Mouse (Mus musculus) 3134 (cell line): ENCODE measurements around the gene Neu1.
"Not testable (repeated sequence)": the region's sequence is repeated elsewhere in the genome, so short reads cannot be mapped to it uniquely, and the experiment has no call there.

Source experiments
- DNase-seq: peaks from one replicate; pipeline ENCODE4 v3.0.0-alpha.2; 2011; ENCODE audit warnings: low spot score; ENCODE audit not compliant: insufficient read length; ENCODE audit errors: extremely low read depth

Neu1 gene

DNA sequence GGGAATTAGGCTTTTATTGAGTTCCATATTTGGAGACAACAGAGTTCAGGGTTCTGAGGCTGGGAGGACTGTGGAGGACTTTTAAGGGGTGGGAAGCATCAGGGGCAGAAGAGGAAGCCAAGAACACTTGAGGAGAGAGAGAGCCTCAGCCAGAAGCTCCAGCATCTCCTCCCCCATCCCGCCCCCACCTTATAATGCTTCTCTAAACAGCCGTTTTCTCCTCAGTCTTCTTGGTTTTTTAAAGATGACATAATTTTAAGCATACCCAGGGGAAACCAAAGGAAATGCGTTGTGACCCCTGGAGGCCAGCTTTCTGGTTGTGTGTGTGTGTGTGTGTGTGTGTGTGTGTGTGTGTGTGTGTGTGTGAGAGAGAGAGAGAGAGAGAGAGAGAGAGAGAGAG lies 31.1 kb downstream of the Neu1 start:
- DNase-seq, result no peak

GRCm38 (mm10) chr17:34962841-34963240 lies 31.8 kb downstream of the Neu1 start:
- DNase-seq, result no peak

DNA sequence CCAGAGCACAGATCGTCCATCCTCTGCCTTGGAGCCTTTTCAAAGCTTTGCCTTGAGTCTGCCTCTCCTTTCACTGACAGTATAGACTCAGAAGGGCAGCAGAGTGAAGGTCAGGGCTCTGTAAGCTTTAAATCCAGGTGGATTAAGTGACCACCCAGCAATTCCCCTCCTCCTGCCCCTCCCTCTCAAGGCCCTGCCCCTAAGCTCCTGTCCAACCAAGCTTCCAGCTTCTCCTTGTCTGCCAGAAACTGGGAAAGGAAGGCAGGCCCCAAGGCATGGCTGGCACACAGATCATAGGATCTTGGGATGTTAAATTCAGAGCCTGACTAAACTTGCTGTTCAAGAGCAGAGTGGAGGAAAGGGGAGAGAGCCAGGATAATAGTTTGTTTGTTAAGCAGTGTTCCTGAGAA lies 33.6 kb downstream of the Neu1 start:
- no peak for DNase-seq

- DNase-seq, result no peak
Observed at GRCm38 (mm10) chr17:34965627-34966026, 34.6 kb downstream of the Neu1 start.

- not testable (repeated sequence) for DNase-seq
Observed at GRCm38 (mm10) chr17:34969822-34970221, 38.8 kb downstream of the Neu1 start, which contains the start of gene Gm20481. Gene Gm20481 (plus strand): TSS chr17:34969912.

DNA sequence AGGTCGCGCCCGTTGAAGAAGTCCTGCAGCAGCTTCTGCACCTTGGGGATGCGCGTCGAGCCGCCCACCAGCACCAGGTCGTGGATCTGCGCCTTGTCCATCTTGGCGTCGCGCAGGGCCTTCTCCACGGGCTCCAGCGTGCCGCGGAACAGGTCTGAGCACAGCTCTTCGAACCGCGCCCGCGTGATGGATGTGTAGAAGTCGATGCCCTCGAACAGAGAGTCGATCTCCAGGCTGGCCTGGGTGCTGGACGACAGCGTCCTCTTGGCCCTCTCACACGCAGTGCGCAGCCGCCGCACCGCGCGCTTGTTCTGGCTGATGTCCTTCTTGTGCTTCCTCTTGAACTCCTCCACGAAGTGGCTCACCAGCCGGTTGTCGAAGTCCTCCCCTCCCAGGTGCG lies 39.8 kb downstream of the Neu1 start:
- not testable (repeated sequence) for DNase-seq

DNA sequence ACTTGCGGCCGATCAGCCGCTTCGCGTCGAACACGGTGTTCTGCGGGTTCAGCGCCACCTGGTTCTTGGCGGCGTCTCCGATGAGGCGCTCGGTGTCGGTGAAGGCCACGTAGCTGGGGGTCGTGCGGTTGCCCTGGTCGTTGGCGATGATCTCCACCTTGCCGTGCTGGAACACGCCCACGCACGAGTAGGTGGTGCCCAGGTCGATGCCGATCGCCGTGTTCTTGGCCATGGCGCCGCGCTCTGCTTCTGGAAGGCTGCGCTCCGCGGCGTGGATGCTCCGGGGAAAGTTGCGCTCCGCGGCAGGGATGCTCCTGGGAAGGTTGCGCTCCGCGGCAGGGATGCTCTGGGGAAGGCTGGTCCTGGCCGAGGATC lies 40.6 kb downstream of the Neu1 start:
- DNase-seq, result not testable (repeated sequence)

DNA sequence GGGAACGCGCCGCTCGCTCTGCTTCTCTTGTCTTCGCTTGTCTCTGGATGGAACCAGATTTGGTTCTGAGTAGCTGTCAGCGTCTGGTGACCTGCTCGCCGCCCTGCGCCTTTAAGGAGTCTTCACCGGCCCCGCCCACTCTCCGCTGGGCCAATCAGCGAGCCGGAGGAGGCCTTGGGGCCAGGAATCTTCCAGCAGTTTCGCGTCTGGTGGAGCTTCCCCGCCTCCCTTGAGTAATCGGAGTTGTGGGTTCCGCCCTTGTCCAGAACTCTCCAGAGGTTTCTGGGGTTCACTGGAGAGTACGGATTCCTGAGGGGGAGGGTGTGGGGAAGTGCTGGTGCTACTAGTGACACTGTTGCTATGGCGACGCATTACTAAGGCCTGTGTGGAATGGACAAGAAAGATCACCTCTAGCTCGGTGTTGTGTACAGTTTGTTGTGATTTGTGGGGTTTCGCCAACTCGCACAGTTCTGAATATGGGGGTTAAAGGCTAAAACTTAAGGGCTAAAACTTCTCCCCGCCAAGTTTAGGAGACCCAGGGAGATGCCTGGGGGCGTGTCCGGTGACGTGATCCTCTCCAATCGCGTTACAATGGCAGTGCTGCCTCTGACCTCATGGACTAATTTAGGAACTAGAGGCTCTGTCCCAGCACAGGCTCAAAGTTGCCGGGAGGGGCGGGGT lies 41.2 kb downstream of the Neu1 start, which contains the start of the genes Hspa1a and Hspa1l:
TSS of gene Hspa1a (minus strand) at position 88 of the 681 bp plus-strand sequence.
TSS of gene Hspa1l (plus strand) at position 635 of the 681 bp plus-strand sequence.
- not testable (repeated sequence) for DNase-seq

- no peak for DNase-seq
Observed at GRCm38 (mm10) chr17:34975581-34976492, 44.8 kb downstream of the Neu1 start.

DNA sequence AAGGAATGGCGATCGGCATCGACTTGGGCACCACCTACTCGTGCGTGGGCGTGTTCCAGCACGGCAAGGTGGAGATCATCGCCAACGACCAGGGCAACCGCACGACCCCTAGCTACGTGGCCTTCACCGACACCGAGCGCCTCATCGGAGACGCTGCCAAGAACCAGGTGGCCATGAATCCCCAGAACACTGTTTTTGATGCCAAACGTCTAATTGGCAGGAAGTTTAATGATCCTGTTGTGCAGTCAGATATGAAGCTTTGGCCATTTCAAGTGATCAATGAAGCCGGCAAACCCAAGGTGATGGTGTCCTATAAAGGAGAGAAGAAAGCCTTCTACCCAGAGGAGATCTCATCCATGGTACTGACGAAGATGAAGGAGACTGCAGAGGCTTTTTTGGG lies 45.9 kb downstream of the Neu1 start:
- no peak for DNase-seq

DNA sequence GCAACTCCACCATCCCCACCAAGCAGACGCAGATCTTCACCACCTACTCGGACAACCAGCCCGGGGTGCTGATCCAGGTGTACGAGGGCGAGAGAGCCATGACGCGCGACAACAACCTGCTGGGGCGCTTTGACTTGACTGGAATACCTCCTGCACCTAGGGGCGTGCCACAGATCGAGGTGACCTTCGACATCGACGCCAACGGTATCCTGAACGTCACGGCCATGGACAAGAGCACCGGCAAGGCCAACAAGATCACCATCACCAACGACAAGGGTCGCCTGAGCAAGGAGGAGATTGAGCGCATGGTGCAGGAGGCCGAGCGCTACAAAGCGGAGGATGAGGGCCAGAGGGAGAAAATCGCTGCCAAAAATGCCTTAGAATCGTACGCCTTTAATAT lies 47.2 kb downstream of the Neu1 start:
- no peak for DNase-seq

DNA sequence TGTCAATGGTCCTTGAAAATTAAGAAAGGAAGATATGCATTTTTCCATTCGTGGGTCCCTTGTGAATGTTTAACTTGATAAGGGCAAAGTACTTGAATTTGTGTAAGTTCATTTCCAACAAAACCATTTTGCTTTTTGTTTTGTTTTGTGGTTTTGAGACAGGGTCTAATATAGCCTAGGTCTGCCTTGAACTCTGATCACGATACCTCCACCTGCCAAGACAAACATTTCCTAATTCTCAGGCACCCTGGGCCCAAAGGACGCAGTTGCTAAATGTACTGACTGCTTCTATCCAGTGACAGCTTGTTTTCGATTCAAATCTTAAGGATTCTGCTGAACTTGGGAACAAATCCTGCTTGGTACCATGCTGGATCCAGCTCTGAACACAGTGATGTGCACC lies 48.6 kb downstream of the Neu1 start:
- DNase-seq, result no peak

- peak; percentile 62 for DNase-seq
Observed at GRCm38 (mm10) chr17:34980655-34981054, 49.6 kb downstream of the Neu1 start.

- DNase-seq, result peak; percentile 93
Observed at GRCm38 (mm10) chr17:34981690-34982180, 50.7 kb downstream of the Neu1 start, which contains the start of gene Lsm2. Gene Lsm2 (plus strand): TSS chr17:34981862.

DNA sequence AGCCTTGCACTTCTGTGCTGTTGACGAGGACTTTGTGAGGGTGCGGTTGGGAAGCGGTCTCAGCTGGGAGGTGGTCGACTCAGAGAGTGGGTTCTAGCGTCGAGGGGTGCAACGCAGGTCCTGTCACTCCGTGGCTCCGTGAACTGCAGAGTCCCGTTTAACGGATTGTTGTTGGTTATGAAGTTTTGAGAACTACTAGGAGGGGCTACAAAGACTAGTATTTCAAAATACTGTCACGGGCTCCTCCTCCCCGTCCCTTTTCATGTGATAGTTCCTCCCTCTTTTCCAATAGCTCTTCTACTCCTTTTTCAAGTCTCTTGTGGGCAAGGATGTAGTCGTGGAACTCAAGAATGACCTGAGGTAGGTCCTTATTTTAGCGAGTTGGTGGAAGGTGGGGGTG lies 51.3 kb downstream of the Neu1 start:
- DNase-seq, result no peak

- no peak for DNase-seq
Observed at GRCm38 (mm10) chr17:34984218-34984617, 53.2 kb downstream of the Neu1 start.
